Mouse (Mus musculus) naive thymus-derived CD4-positive, alpha-beta T cell, adult 5 months (primary cell): ENCODE results near the gene Gtf2ird2. TPM values are rescaled to one million over a fixed set of nuclear protein-coding genes. Genes with fewer than 3 reads are reported as not detected.

Source experiments
- polyA plus RNA-seq: library from polyadenylated mRNA; unstranded; fragments of 100-300 nt; shearing (Covaris generic); gene quantifications from one replicate; pipeline ENCODE4 v1.2.1, GENCODE M21; 2017

Gtf2ird2 gene
- 18.4 TPM for polyA plus RNA-seq

DNA sequence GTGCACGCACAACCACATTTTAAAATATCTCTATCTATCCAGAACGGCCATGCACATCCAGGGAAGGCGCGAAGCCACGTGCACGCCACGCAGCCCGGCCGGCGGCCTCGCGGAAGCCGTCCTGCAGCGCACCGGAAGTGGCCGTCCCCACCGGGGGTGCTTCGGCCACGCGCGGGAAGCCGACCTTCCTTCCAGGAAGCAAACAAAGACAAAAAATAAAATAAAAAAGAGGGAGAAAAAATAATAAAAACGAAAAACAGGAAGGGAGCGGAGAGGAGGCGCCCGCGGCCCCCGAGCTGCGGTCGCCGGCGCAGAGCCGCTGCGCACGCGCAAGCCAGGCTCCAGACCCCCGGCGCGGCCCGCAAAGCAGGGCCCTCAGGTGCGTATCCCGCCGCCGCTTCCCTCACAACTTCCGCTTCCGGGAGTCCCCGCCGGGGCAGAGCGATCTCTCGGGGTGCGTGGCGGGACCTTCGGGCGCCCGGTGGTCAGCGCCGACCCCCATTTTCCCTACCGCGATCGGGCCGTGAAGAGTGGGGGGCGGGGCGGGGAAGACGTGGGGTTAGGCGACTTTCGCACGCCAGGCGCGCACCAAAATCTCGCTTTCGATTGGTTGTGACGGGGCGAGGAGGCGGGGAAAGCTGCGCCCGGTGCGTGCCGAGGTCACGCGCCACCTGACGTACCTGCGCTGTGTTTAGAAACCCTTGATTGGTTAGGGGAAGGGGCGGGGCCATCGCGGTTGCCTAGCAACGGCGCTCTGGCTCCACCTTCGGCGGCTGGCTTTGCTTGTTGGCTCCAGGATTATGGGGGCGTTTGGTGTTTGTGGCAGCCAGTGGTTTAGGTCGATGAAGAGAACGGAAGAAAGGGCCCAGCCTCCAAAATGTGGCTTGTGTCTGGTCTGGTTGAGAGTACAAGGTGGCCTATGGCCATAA, at the start of gene Gtf2ird2:
Gene Gtf2ird2, plus strand, starts transcription at position 140 of the 929 bp plus-strand sequence.

DNA sequence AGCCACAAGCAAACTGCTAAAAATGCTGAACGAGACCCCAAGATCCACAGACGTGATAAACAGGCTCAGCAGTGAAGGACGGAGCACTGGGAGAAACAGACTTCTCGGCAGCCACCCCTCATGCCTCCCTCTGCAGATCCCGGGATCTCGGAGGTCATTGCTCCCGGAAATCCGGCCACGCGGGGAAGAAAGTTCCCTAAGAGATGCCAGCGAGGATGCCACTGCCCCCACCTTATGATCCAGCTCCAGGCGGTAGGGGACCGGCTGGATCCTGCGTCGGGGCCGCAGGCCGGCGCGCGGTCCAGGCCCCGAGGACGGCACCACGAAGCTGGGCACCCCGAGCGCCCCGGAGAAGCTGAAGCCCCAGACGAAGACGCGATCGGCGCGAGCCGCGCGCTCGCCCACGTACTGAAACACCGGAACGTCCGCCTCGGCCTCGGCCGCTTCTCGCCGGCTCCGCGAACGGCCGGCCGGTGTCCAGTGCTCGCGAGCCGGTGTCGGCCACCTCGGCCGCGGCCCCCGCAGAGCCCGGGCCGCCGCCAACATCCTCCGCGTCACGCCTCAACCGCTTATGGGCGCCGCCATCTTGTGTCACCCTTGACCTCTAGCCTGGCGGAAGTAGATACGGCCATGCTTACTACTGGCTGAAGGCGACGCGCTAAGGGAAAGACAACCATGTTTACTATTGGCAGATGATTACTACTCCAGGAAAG, 7.5 kb upstream of the Gtf2ird2 start, which contains the start of gene Rcc1l:
Gene Rcc1l, minus strand, starts transcription at position 606 of the 713 bp plus-strand sequence.

DNA sequence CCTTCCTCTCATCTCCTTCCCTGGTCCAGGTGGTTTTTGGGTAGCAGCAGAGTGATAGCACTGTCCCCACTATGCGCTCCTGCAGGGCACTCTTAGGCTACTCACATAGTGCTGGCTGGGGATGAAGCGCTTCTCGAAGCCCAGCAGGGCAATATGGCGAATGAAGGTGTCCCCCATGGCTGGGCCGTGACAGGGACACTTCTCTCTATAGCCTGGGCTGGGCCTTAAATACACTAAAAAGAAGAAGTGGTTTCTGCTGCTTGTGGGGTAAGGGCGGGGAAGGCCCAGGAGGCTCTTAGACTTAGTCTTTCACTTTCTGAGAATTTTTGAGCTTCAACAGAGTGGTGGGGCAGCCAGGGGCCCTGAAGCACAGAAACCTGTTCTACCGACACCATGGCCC, 45.6 kb downstream of the Gtf2ird2 start, which contains the start of gene Ncf1:
Gene Ncf1, minus strand, starts transcription at position 235 of the 400 bp plus-strand sequence.

Other genes with a start within 250 kb of the Gtf2ird2 start
- gene Castor2, start 84.3 kb upstream of the Gtf2ird2 start, polyA plus RNA-seq = 6.6 TPM
- gene Rcc1l, start 7.2 kb upstream of the Gtf2ird2 start, polyA plus RNA-seq = 27.3 TPM
- 4.6 TPM for gene Ncf1, start 45.6 kb downstream of the Gtf2ird2 start, polyA plus RNA-seq
- gene Gtf2i, start 130.7 kb downstream of the Gtf2ird2 start, polyA plus RNA-seq = 450 TPM